Mouse (Mus musculus) Muller cell, postnatal 12 days (primary cell): ENCODE results near the gene Setdb2.

ENCODE experiments used
- DNase-seq: peaks from one replicate; pipeline ENCODE4 v3.0.0-alpha.2; 2015; ENCODE audit errors: inconsistent ontology term

Gene Setdb2

DNA sequence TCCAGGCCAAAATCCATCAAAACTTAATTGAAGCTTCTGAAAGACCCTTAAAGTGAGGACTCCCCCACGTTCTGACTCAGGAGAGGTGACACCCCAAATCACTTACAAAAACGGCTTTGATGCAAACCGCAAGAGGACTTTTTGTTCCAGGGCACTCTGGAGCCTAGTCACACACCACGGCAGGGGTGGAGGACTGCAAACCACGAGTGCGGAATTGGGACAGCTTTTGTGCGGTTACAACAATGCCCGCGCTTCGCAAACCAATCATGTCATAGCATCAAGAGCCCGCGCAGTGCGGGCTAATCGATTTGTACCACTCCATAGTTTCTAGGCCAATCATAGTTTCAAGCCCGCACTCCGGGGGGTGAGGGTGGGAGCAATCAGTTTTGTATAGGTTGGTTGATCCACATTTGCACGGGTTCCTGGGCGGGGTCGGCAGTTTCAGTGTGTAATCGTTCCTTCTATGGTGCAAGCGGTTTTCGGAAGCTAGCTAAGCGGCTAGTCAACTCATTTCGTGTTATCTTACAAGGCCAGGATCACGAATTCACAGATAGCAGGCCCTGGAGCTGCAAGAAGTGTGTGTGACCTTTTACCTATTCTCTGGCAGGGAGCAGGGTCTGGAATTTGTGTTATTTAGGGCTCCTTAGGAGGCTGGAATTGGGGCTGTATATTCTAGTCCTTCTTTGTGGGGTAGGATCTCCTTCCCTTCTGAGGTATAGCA lies 70.2 kb downstream of the Setdb2 start:
- DNase-seq, result peak; percentile 4

DNA sequence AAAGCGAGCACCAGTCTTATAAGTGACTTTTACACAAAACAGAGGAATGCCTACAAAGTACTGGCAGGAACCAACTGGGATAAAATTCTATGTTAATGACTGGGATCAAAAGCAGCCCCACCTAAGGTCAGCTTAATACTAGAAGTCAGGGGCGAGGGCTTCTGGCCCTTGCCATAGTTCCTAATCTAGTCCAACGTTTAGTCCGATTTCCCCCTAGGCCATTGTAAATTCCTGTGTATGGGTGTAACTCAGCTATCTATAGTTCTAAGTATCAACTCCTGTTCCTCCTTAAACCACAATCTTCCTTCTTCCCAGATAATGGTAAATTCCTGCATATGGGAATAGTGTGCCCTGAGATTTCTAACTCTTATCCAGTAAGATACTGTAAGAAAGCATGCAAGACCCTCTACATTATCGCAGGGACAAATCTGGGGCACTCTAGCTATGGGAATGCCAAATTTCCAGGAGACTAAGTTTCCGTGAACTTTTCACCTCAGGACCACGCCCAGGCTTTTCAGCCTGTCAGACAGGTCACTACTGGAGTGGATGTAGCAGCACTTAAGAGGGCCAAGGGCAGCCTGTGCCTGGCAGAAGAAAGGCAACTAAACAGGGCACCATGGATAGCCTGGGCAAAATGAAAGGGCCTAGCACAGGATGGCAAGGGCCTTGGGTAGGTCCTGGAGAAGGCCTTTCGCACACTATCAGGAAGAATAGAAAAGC lies 74.1 kb downstream of the Setdb2 start:
- DNase-seq, result no peak

DNA sequence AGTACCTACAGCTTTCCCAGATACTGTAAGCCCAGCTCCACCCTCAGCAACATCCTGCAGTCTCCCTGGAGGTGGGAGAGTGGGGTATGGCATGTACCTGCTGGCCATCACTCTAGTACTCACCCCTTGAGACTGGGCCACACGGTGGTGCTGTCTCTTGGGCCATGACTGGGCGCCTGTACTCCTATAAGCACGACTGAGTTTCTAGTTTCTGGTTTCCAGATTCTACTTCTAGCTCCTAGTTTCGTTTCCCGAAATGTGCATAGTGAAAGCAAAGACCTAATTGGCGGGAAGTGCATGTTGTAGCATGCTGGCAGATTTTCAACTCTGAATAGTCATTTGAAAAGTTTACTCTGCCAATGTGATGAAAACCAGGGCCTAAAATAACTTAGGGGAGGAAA lies 75.4 kb downstream of the Setdb2 start, which contains the start of gene Phf11d:
TSS of gene Phf11d (minus strand) at position 227 of the 401 bp plus-strand sequence.
- DNase-seq, result peak; percentile 3
